Mouse (Mus musculus) hindbrain, embryonic 14.5 days (tissue): Measurements from ENCODE around the gene Fancl. TPM values are rescaled to one million over a fixed set of nuclear protein-coding genes. Genes with fewer than 3 reads are reported as not detected.
A peak's percentile ranks its signal among the peaks of the same experiment; 100 is the strongest.
"Not testable (repeated sequence)": the region's sequence is repeated elsewhere in the genome, so short reads cannot be mapped to it uniquely, and the experiment has no call there.

ENCODE experiments used
- ATAC-seq: fragments of 200-750 bp; cut with Nextera tagmentation; 2 replicates; pipeline ENCODE4 v1.8.0; 2017; ENCODE audit warnings: moderate number of reproducible peaks, mild to moderate bottlenecking, moderate TSS enrichment, moderate library complexity; ENCODE audit not compliant: low FRiP score
- DNase-seq: peaks from one replicate; pipeline ENCODE4 v3.0.0-alpha.2; 2015; ENCODE audit warnings: low spot score
- H3K27ac ChIP-seq: fragments of 300-500 bp; sonication (generic); 2 replicates; pipeline ENCODE4 v1.5.1; 2014; ENCODE audit warnings: mild to moderate bottlenecking, moderate library complexity
- H3K27me3 ChIP-seq: fragments of 300-500 bp; sonication (generic); 2 replicates; pipeline ENCODE4 v1.6.1; 2014; ENCODE audit warnings: mild to moderate bottlenecking, low read length, mixed read lengths; ENCODE audit not compliant: control insufficient read depth, insufficient read depth
- H3K36me3 ChIP-seq: fragments of 300-500 bp; sonication (generic); replicated peaks from 2 replicates; pipeline ENCODE4 v1.6.1; 2014; ENCODE audit not compliant: control insufficient read depth, insufficient read depth
- H3K4me1 ChIP-seq: fragments of 300-500 bp; sonication (generic); replicated peaks from 2 replicates; pipeline ENCODE4 v1.6.1; 2014; ENCODE audit warnings: antibody characterized with exemption, low read length, mixed read lengths; ENCODE audit not compliant: control insufficient read depth, insufficient read depth
- H3K4me2 ChIP-seq: fragments of 300-500 bp; sonication (generic); replicated peaks from 2 replicates; pipeline ENCODE4 v1.6.1; 2014; ENCODE audit warnings: mild to moderate bottlenecking, moderate library complexity
- H3K4me3 ChIP-seq: fragments of 300-500 bp; sonication (generic); replicated peaks from 2 replicates; pipeline ENCODE4 v1.5.1; 2014; ENCODE audit warnings: mild to moderate bottlenecking, low read length
- H3K9ac ChIP-seq: fragments of 300-500 bp; sonication (generic); 2 replicates; pipeline ENCODE4 v1.6.1; 2014
- H3K9me3 ChIP-seq: fragments of 300-500 bp; sonication (generic); 2 replicates; pipeline ENCODE4 v1.6.1; 2016; ENCODE audit warnings: low read length; ENCODE audit not compliant: control insufficient read depth
- WGBS: fragments of 180-500 bp; shearing (Covaris S2); extraction: QIAGEN DNeasy Blood & Tissue Kit; methylation state at CpG from one replicate; pipeline ENCODE4 v1.1.7; 2014; 5-methylcytosine and 5-hydroxymethylcytosine counted together
- polyA plus RNA-seq: library from polyadenylated mRNA; unstranded; fragments of >200 nt; fragmentation: Nextera tagmentation; extraction: Ambion mirVana; gene quantifications from 2 replicates; pipeline ENCODE4 v1.2.1, GENCODE M21; 2014

Fancl gene
- polyA plus RNA-seq, result 14.4 and 15.0 TPM in 2 replicates

- no peaks in the 10 kb centered on the region for H3K9me3 ChIP-seq
- 99% methylated on average over 2 of the region's 2 CpGs for WGBS
- peak within 1 kb of the TSS; percentile 60 for H3K9ac ChIP-seq
- H3K4me2 ChIP-seq, result peak within 1 kb of the TSS; percentile 85
- peak within 1 kb of the TSS; percentile 52 for H3K4me3 ChIP-seq
- peaks cover 4% of the 10 kb centered on the region; the same call in 1 of the 2 replicates for H3K4me1 ChIP-seq
- no peaks in the 10 kb centered on the region for H3K36me3 ChIP-seq
- H3K27me3 ChIP-seq, result no peaks in the 10 kb centered on the region
- ATAC-seq (no peak), DNase-seq (no peak)
- peak within 1 kb of the TSS; percentile 75 for H3K27ac ChIP-seq
Measured at GRCm38 (mm10) chr11:26385971-26386370, at the start of gene Fancl. Fancl (plus strand) TSS chr11:26386135.

- WGBS, result 85% methylated on average over 3 of the region's 3 CpGs
- no peaks in the 10 kb centered on the region for H3K9me3 ChIP-seq
- H3K27me3 ChIP-seq, result no peaks in the 10 kb centered on the region
- no peak overlapping the region for H3K27ac ChIP-seq
- no peak overlapping the region for H3K9ac ChIP-seq
- no peak overlapping the region for H3K4me3 ChIP-seq
- no peaks in the 10 kb centered on the region for H3K4me1 ChIP-seq
- no peak for DNase-seq
- ATAC-seq, result no peak
- H3K4me2 ChIP-seq, result no peak overlapping the region
- no peaks in the 10 kb centered on the region for H3K36me3 ChIP-seq
Measured at GRCm38 (mm10) chr11:26336848-26337247, 49.1 kb upstream of the Fancl start.

- not testable (repeated sequence) for H3K27me3 ChIP-seq, ATAC-seq, H3K36me3 ChIP-seq, H3K4me3 ChIP-seq, H3K9me3 ChIP-seq, H3K4me2 ChIP-seq, H3K27ac ChIP-seq, DNase-seq, H3K9ac ChIP-seq, H3K4me1 ChIP-seq
- WGBS, result 83% methylated on average over 2 of the region's 2 CpGs
Measured at GRCm38 (mm10) chr11:26370176-26370575, 15.8 kb upstream of the Fancl start.

DNA sequence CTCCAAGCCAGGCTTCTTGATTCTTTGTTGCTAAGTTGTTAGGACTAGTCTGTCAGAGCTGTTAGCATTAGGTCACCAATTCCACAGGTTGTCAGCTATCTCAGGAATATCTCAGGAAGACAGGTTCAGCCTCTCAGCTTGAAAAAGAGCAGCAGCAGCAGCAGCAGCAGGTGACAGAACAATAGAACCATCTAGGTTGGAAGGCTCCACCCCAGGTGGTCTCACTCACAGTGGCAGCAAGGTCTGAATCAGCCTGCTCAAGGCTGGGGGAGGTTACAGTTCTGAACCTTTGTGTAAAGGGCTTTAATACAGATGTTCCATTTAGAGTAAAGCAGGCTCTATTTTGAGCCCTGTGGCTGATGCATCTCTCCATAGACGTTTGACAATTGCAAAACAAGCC, 14.0 kb upstream of the Fancl start:
- H3K9ac ChIP-seq, H3K4me1 ChIP-seq, H3K27me3 ChIP-seq, DNase-seq, H3K9me3 ChIP-seq, H3K4me3 ChIP-seq, ATAC-seq, H3K27ac ChIP-seq, H3K4me2 ChIP-seq, H3K36me3 ChIP-seq: not testable (repeated sequence)
- WGBS, result 3% methylated on average over 1 of the region's 1 CpGs

GRCm38 (mm10) chr11:26374132-26374531, 11.8 kb upstream of the Fancl start:
- no peaks in the 10 kb centered on the region for H3K27me3 ChIP-seq
- H3K27ac ChIP-seq, result no peak overlapping the region
- no peak overlapping the region for H3K4me3 ChIP-seq
- 81% methylated on average over 2 of the region's 2 CpGs for WGBS
- H3K4me2 ChIP-seq, result no peak overlapping the region
- no peak for DNase-seq
- H3K4me1 ChIP-seq, result no peaks in the 10 kb centered on the region
- H3K9ac ChIP-seq, result no peak overlapping the region
- H3K36me3 ChIP-seq, result no peaks in the 10 kb centered on the region
- ATAC-seq, result no peak
- no peaks in the 10 kb centered on the region for H3K9me3 ChIP-seq

GRCm38 (mm10) chr11:26378074-26378473, 7.9 kb upstream of the Fancl start:
- WGBS, result 88% methylated on average over 2 of the region's 2 CpGs
- Histone ChIP-seq H3K27me3 (no peaks in the 10 kb centered on the region), H3K36me3 (no peaks in the 10 kb centered on the region), H3K4me3 (no peak overlapping the region), H3K9ac (no peak overlapping the region), H3K27ac (no peak overlapping the region), H3K4me1 (no peaks in the 10 kb centered on the region), H3K9me3 (no peaks in the 10 kb centered on the region), H3K4me2 (no peak overlapping the region)
- ATAC-seq, result no peak
- no peak for DNase-seq

DNA sequence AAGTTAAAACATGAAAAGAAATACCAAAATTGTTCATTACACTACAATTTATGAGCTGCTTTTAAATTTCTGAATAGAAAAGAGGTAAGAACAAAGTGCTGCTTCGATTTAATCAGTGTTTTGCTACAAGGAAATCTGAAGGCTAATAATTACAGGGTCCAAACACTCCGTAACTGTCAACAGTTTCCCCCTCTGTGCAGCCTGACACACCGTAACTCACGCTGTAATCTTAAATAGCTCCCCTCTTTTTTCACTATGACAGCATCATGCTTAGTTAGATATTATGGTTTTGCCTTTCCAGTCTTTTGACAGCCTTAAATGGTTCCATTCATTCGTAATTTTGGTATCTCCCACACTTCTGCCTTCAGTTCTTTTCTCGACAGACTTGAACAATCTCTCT, 4.4 kb upstream of the Fancl start:
- H3K4me2 ChIP-seq, result no peak overlapping the region
- H3K27me3 ChIP-seq, result no peaks in the 10 kb centered on the region
- H3K9me3 ChIP-seq, result no peaks in the 10 kb centered on the region
- H3K9ac ChIP-seq, result no peak overlapping the region
- ATAC-seq (no peak), DNase-seq (no peak)
- WGBS, result 83% methylated on average over 6 of the region's 6 CpGs
- no peak overlapping the region for H3K27ac ChIP-seq
- no peak overlapping the region for H3K4me3 ChIP-seq
- H3K36me3 ChIP-seq, result no peaks in the 10 kb centered on the region
- no peaks in the 10 kb centered on the region for H3K4me1 ChIP-seq

- 58% methylated on average over 2 of the region's 2 CpGs for WGBS
- ATAC-seq (0 out of 2 replicates have a peak, but pooled peaks have one; percentile 6), DNase-seq (no peak)
- Histone ChIP-seq H3K4me1 (peaks cover 4% of the 10 kb centered on the region; the same call in 1 of the 2 replicates), H3K9me3 (no peaks in the 10 kb centered on the region), H3K4me3 (peak overlapping the region; percentile 52), H3K27me3 (no peaks in the 10 kb centered on the region), H3K27ac (0 out of 2 replicates have a peak overlapping the region, but pooled peaks have one; percentile 75), H3K4me2 (peak overlapping the region; percentile 85), H3K36me3 (no peaks in the 10 kb centered on the region), H3K9ac (peak overlapping the region; percentile 60)
Measured at GRCm38 (mm10) chr11:26386678-26387077, 743 bp downstream of the Fancl start.

DNA sequence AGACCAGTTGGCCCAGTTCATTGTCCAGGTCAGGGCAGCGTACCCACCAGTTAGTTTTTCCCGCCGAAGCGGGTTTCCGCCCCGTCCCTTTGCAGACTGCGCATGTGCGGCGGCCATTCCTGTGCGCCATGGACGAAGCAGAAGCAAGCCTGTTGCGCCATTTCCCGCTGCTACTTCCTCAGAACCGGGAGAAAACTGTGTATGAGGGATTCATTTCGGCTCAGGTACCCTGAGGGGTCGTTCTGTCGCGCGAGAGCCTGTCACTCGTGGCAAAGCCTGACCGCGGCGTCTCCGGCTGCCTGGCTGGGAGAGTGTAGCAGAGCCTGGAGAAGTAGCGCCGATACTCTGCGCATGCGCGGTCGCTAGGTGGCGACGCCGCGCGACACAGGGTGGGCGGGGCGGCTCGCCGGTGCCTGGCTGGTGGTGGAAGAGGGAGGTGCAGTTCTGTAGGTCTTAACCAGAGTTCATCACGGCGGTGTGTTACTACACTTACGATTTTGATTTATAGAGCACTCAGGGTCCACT, 1.2 kb downstream of the Fancl start:
- Histone ChIP-seq H3K9ac (peak overlapping the region; percentile 60), H3K27me3 (no peaks in the 10 kb centered on the region), H3K4me2 (peak overlapping the region; percentile 85), H3K36me3 (no peaks in the 10 kb centered on the region), H3K27ac (peak overlapping the region; percentile 75), H3K9me3 (no peaks in the 10 kb centered on the region), H3K4me3 (peak overlapping the region; percentile 52), H3K4me1 (peaks cover 4% of the 10 kb centered on the region; the same call in 1 of the 2 replicates)
- DNase-seq (peak; percentile 94), ATAC-seq (peak; percentile 100)
- under 1% methylated on average over 42 of the region's 42 CpGs for WGBS

DNA sequence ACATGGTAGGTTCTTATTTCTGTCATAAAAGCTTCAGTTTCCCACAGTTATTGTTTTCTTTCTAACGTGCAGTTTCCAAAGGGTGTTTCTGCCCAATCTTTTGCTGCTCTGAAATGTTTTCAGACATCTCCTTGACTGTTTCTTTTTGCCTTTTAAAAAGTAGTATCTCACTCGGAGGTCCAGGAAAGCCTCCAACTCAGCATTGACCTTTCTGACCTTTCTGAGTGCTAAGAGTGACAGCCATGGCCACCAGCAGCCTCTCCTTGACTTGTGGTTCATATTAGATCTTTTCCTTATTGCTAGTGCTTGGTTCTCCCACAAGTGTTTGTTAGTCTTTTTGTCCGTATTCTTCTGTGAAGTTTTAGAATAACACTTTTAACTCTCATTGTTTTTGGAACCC, 9.6 kb downstream of the Fancl start:
- Histone ChIP-seq H3K4me2 (no peak overlapping the region), H3K9me3 (no peaks in the 10 kb centered on the region), H3K4me1 (no peaks in the 10 kb centered on the region), H3K27ac (no peak overlapping the region), H3K4me3 (no peak overlapping the region), H3K9ac (no peak overlapping the region), H3K27me3 (no peaks in the 10 kb centered on the region), H3K36me3 (no peaks in the 10 kb centered on the region)
- DNase-seq, result no peak
- no peak for ATAC-seq
- WGBS, result 48% methylated on average over 3 of the region's 3 CpGs
